Mouse (Mus musculus): Measurements from ENCODE around the gene Asb4. TPM values are rescaled to one million over a fixed set of nuclear protein-coding genes. Genes with fewer than 3 reads are reported as not detected.
A peak's percentile ranks its signal among the peaks of the same experiment; 100 is the strongest.

Asb4 gene
- polyA plus RNA-seq, 1 experiment from 2014 or later, result 2.2 TPM

GRCm38 (mm10) chr6:5387396-5387795 is 4.2 kb downstream of the Asb4 start:
- no peaks in the 10 kb centered on the region for H3K36me3 ChIP-seq (replicated peaks; ENCODE audit: insufficient read depth, low read length)
- no peak overlapping the region for H3K27ac ChIP-seq (ENCODE audit: low read depth)
- ATAC-seq, result no peak
- no peak overlapping the region for H3K4me3 ChIP-seq (ENCODE audit: low read depth, low read length)
- H3K4me2 ChIP-seq (ENCODE audit: low read depth, low read length), result no peak overlapping the region
- no peaks in the 10 kb centered on the region for H3K27me3 ChIP-seq (ENCODE audit: insufficient read depth, low read length)
- TF ChIP-seq CTCF (IDR thresholded peaks at IDR 0.05; ENCODE audit: low read depth) (no peak), EP300 (IDR thresholded peaks at IDR 0.05; ENCODE audit: low read depth) (no peak)
- no peaks in the 10 kb centered on the region for H3K9me3 ChIP-seq (ENCODE audit: low read length)
- no peak overlapping the region for H3K9ac ChIP-seq (replicated peaks)
- peaks cover 12% of the 10 kb centered on the region; the same call in 1 of the 2 replicates for H3K4me1 ChIP-seq (ENCODE audit: insufficient read depth)
- 79% methylated on average over 2 of the region's 2 CpGs for WGBS (ENCODE audit: insufficient replicate concordance)
- DNase-seq, result no peak

DNA sequence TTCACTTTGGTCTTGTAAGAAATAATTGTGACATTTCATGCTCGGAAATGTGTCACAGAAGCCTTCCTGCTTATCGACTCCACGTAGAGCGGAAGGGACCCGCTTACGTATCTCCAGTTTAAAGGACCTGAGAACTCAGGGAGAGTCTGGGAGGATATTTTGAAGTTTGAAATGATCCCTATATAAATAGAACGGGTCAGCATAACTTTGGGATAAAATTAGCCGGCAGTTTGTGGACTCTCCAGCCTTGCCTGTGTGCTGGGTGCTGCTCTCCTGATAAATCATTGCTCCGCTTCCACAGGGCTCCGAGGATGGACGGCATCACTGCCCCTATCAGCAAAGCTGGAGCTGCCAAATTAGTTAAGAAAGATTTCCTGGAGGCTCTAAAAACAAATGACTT is 7.1 kb downstream of the Asb4 start:
- peak overlapping the region; percentile 42 for H3K4me3 ChIP-seq (ENCODE audit: low read depth, low read length)
- H3K9ac ChIP-seq (replicated peaks), result 0 out of 2 replicates have a peak overlapping the region, but pooled peaks have one; percentile 27
- no peaks in the 10 kb centered on the region for H3K27me3 ChIP-seq (ENCODE audit: insufficient read depth, low read length)
- ATAC-seq, result peak; percentile 53; the same call in 1 of the 2 replicates
- H3K4me1 ChIP-seq (ENCODE audit: insufficient read depth), result no peaks in the 10 kb centered on the region
- H3K4me2 ChIP-seq (ENCODE audit: low read depth, low read length), result peak overlapping the region; percentile 64
- H3K27ac ChIP-seq (ENCODE audit: low read depth), result peak overlapping the region; percentile 41
- no peaks in the 10 kb centered on the region for H3K9me3 ChIP-seq (ENCODE audit: low read length)
- TF ChIP-seq CTCF (IDR thresholded peaks at IDR 0.05; ENCODE audit: low read depth) (no peak), EP300 (IDR thresholded peaks at IDR 0.05; ENCODE audit: low read depth) (no peak)
- WGBS (ENCODE audit: insufficient replicate concordance), result 9% methylated on average over 11 of the region's 11 CpGs
- no peak for DNase-seq
- no peaks in the 10 kb centered on the region for H3K36me3 ChIP-seq (replicated peaks; ENCODE audit: insufficient read depth, low read length)

DNA sequence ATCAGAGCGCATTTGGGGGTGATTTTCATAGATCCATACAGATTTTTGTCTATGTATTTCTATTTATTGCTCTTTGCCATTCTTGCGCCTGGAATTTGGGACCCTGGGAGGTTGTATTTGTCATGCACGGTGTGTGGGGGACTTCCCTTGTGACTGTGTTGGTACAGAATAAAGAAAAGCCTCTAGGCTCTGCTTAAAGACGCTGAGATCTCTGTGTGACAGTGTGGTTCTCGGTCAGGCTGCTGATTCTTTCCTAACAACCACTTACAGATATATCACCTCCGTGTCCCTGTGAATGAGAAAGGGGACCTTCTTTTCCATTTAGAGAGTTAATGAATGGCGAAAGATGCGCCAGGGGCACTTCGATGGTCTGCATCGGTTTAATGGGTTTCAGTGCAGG is 7.8 kb downstream of the Asb4 start:
- Histone ChIP-seq H3K4me2 (ENCODE audit: low read depth, low read length) (peak overlapping the region; percentile 64), H3K4me1 (ENCODE audit: insufficient read depth) (peaks cover 1% of the 10 kb centered on the region), H3K9ac (replicated peaks) (peak overlapping the region; percentile 6; the same call in 1 of the 2 replicates), H3K27ac (ENCODE audit: low read depth) (no peak overlapping the region; the same call in 1 of the 2 replicates), H3K27me3 (ENCODE audit: insufficient read depth, low read length) (no peaks in the 10 kb centered on the region), H3K4me3 (ENCODE audit: low read depth, low read length) (peak overlapping the region; percentile 42), H3K36me3 (replicated peaks; ENCODE audit: insufficient read depth, low read length) (no peaks in the 10 kb centered on the region), H3K9me3 (ENCODE audit: low read length) (no peaks in the 10 kb centered on the region)
- TF ChIP-seq EP300 (IDR thresholded peaks at IDR 0.05; ENCODE audit: low read depth), result no peak
- ATAC-seq (no peak), DNase-seq (no peak)
- 27% methylated on average over 10 of the region's 10 CpGs for WGBS (ENCODE audit: insufficient replicate concordance)

DNA sequence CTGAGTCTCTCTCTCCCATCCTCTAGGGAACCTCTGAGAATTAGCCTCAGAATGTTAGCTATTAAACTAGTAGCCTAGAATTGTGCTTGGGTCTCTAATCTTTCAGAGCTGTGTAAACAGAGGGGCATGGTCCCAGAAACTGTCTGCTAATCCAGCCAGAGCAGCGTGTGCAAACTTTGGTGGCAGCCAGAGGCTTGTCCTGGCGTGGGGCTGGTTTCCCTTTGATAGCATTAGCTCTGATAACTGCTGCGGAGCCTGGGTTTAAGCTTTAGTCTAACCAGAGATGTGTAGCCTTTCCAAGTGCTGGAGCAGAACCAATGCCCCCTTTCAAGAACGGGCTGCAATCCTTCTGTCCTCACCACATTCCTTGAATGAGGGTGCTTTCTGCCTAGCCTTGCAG is 11.8 kb downstream of the Asb4 start:
- DNase-seq, result no peak
- Histone ChIP-seq H3K36me3 (replicated peaks; ENCODE audit: insufficient read depth, low read length) (no peaks in the 10 kb centered on the region), H3K27ac (ENCODE audit: low read depth) (peak overlapping the region; percentile 30; the same call in 1 of the 2 replicates), H3K4me1 (ENCODE audit: insufficient read depth) (peaks cover 7% of the 10 kb centered on the region), H3K9ac (replicated peaks) (no peak overlapping the region), H3K9me3 (ENCODE audit: low read length) (no peaks in the 10 kb centered on the region), H3K27me3 (ENCODE audit: insufficient read depth, low read length) (no peaks in the 10 kb centered on the region), H3K4me3 (ENCODE audit: low read depth, low read length) (no peak overlapping the region), H3K4me2 (ENCODE audit: low read depth, low read length) (no peak overlapping the region)
- WGBS (ENCODE audit: insufficient replicate concordance), result 21% methylated on average over 4 of the region's 4 CpGs
- ATAC-seq, result no peak
- TF ChIP-seq CTCF (IDR thresholded peaks at IDR 0.05; ENCODE audit: low read depth) (no peak), EP300 (IDR thresholded peaks at IDR 0.05; ENCODE audit: low read depth) (no peak)

DNA sequence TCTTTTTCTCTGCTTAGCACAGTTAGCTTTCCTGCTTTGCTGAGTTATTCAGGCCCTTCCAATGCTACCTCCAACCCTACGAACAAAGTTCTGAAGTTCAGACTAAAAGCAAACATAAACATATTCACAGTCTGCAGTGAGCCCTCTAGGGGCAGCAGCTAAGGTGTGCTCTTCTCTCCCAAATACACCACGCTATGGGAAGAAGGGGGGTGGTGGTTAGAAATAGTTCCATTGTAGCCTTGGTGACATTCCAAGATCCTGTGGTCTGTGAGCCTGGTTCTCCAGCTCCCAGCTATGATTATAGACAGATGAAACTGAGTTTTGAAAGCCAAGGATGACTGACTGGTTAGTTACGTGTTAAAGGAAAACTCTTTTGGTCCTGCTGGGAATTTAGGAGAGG is 13.6 kb downstream of the Asb4 start:
- no peak overlapping the region for H3K9ac ChIP-seq (replicated peaks)
- H3K4me3 ChIP-seq (ENCODE audit: low read depth, low read length), result no peak overlapping the region
- no peak overlapping the region for H3K4me2 ChIP-seq (ENCODE audit: low read depth, low read length)
- TF ChIP-seq CTCF (IDR thresholded peaks at IDR 0.05; ENCODE audit: low read depth) (peak; percentile 59), EP300 (IDR thresholded peaks at IDR 0.05; ENCODE audit: low read depth) (no peak)
- no peaks in the 10 kb centered on the region for H3K36me3 ChIP-seq (replicated peaks; ENCODE audit: insufficient read depth, low read length)
- DNase-seq (no peak), ATAC-seq (peak; percentile 83)
- H3K27me3 ChIP-seq (ENCODE audit: insufficient read depth, low read length), result no peaks in the 10 kb centered on the region
- peaks cover 7% of the 10 kb centered on the region for H3K4me1 ChIP-seq (ENCODE audit: insufficient read depth)
- no peaks in the 10 kb centered on the region for H3K9me3 ChIP-seq (ENCODE audit: low read length)
- H3K27ac ChIP-seq (ENCODE audit: low read depth), result peak overlapping the region; percentile 60; the same call in 1 of the 2 replicates
- WGBS (ENCODE audit: insufficient replicate concordance), result 37% methylated on average over 3 of the region's 3 CpGs

DNA sequence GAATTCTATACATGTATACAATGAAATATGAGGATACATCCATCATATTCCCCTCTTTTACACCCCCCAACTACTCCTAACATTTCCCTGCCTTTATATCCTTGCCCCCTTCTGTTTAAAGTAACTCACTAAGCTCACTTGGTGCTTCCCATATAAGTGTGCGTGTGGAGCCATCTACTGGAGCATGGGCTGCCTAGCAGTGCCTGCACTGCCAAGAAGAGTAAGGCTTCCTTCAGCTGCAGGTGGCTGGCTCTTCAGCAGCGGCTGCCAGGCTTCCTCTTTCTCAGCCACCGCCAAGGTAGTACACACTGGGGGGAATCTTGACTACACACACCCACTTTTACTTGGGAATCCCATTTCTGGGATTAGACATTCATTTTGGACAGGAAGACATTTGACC is 18.2 kb downstream of the Asb4 start:
- H3K4me1 ChIP-seq (ENCODE audit: insufficient read depth), result peaks cover 2% of the 10 kb centered on the region
- H3K36me3 ChIP-seq (replicated peaks; ENCODE audit: insufficient read depth, low read length), result no peaks in the 10 kb centered on the region
- WGBS (ENCODE audit: insufficient replicate concordance), result 2% methylated on average over 3 of the region's 3 CpGs
- H3K9me3 ChIP-seq (ENCODE audit: low read length), result no peaks in the 10 kb centered on the region
- no peak overlapping the region for H3K9ac ChIP-seq (replicated peaks)
- H3K27me3 ChIP-seq (ENCODE audit: insufficient read depth, low read length), result no peaks in the 10 kb centered on the region
- TF ChIP-seq EP300 (IDR thresholded peaks at IDR 0.05; ENCODE audit: low read depth) (no peak), CTCF (IDR thresholded peaks at IDR 0.05; ENCODE audit: low read depth) (peak; percentile 86)
- H3K27ac ChIP-seq (ENCODE audit: low read depth), result no peak overlapping the region
- no peak overlapping the region for H3K4me2 ChIP-seq (ENCODE audit: low read depth, low read length)
- DNase-seq (peak; percentile 63), ATAC-seq (peak; percentile 61)
- no peak overlapping the region for H3K4me3 ChIP-seq (ENCODE audit: low read depth, low read length)

All from liver, postnatal 0 days (tissue).